Mouse (Mus musculus) retina, postnatal 1 day (tissue): ENCODE results near the gene Itgb2.

Experiments
- DNase-seq: peaks from one replicate; pipeline ENCODE4 v3.0.0-alpha.2; 2012

The Itgb2 gene

GRCm38 (mm10) chr10:77530140-77530539 lies at the start of gene Itgb2:
Itgb2 (plus strand) TSS chr10:77530252.
- DNase-seq, result no peak

- DNase-seq, result no peak
These were observed 48.2 kb upstream of the Itgb2 start for GRCm38 (mm10) chr10:77481814-77482213.

GRCm38 (mm10) chr10:77484205-77484935 lies 45.7 kb upstream of the Itgb2 start:
- no peak for DNase-seq

- DNase-seq, result no peak
These were observed 44.3 kb upstream of the Itgb2 start for GRCm38 (mm10) chr10:77485786-77486185.

GRCm38 (mm10) chr10:77488168-77488567 lies 41.9 kb upstream of the Itgb2 start:
- no peak for DNase-seq

- no peak for DNase-seq
These were observed 38.5 kb upstream of the Itgb2 start for GRCm38 (mm10) chr10:77491585-77491984.

GRCm38 (mm10) chr10:77492885-77493284 lies 37.2 kb upstream of the Itgb2 start:
- DNase-seq, result no peak

GRCm38 (mm10) chr10:77497185-77497584 lies 32.9 kb upstream of the Itgb2 start:
- no peak for DNase-seq

GRCm38 (mm10) chr10:77498254-77498653 lies 31.8 kb upstream of the Itgb2 start:
- DNase-seq, result no peak

GRCm38 (mm10) chr10:77500636-77501035 lies 29.4 kb upstream of the Itgb2 start:
- DNase-seq, result no peak

- peak; percentile 17 for DNase-seq
These were observed 26.8 kb upstream of the Itgb2 start for GRCm38 (mm10) chr10:77502967-77503922.

GRCm38 (mm10) chr10:77504143-77504542 lies 25.9 kb upstream of the Itgb2 start:
- DNase-seq, result no peak

- no peak for DNase-seq
These were observed 23.5 kb upstream of the Itgb2 start for GRCm38 (mm10) chr10:77506526-77506925.

GRCm38 (mm10) chr10:77506961-77507577 lies 23.0 kb upstream of the Itgb2 start:
- DNase-seq, result no peak

- DNase-seq, result no peak
These were observed 22.3 kb upstream of the Itgb2 start for GRCm38 (mm10) chr10:77507779-77508178.

GRCm38 (mm10) chr10:77508744-77509143 lies 21.3 kb upstream of the Itgb2 start:
- no peak for DNase-seq

- DNase-seq, result peak; percentile 88
These were observed 20.5 kb upstream of the Itgb2 start for GRCm38 (mm10) chr10:77509403-77510187.

- DNase-seq, result no peak
These were observed 19.6 kb upstream of the Itgb2 start for GRCm38 (mm10) chr10:77510225-77510982.

- DNase-seq, result peak; percentile 96
These were observed 14.4 kb upstream of the Itgb2 start, which contains the start of gene Fam207a for GRCm38 (mm10) chr10:77515385-77516348. Fam207a (minus strand) TSS chr10:77515785.

- DNase-seq, result peak; percentile 18
These were observed 13.6 kb upstream of the Itgb2 start for GRCm38 (mm10) chr10:77516379-77516951.
